Mouse (Mus musculus): ENCODE measurements around the gene Pbx2. TPM values are rescaled to one million over a fixed set of nuclear protein-coding genes. Genes with fewer than 3 reads are reported as not detected.
A peak's percentile ranks its signal among the peaks of the same experiment; 100 is the strongest.
"Not testable (repeated sequence)": the region's sequence is repeated elsewhere in the genome, so short reads cannot be mapped to it uniquely, and the experiment has no call there.

Gene Pbx2
- 10 to 100 TPM; 59.5 to 66.5 (median 62.6) TPM for total RNA-seq (2022)

GRCm38 (mm10) chr17:34591029-34591993, at the start of gene Pbx2:
TSS of gene Pbx2 (plus strand) at chr17:34591266.
- DNase-seq (ENCODE audit: low spot score in 2 of 2): no peak

- not testable (repeated sequence) for DNase-seq (ENCODE audit: low spot score in 2 of 2)
These were observed 47.5 kb upstream of the Pbx2 start for GRCm38 (mm10) chr17:34543567-34543966.

- DNase-seq (ENCODE audit: low spot score in 2 of 2): no peak
These were observed 44.3 kb upstream of the Pbx2 start for GRCm38 (mm10) chr17:34546797-34547196.

GRCm38 (mm10) chr17:34547601-34548000, 43.5 kb upstream of the Pbx2 start:
- no peak for DNase-seq (ENCODE audit: low spot score in 2 of 2)

- DNase-seq (ENCODE audit: low spot score in 2 of 2): no peak
These were observed 41.9 kb upstream of the Pbx2 start for GRCm38 (mm10) chr17:34549156-34549555.

- DNase-seq (ENCODE audit: low spot score in 2 of 2): no peak
These were observed 41.2 kb upstream of the Pbx2 start for GRCm38 (mm10) chr17:34549843-34550242.

GRCm38 (mm10) chr17:34555483-34555882, 35.6 kb upstream of the Pbx2 start:
- peak in 1 of 2 experiments; percentile 65 for DNase-seq (ENCODE audit: low spot score in 2 of 2)

GRCm38 (mm10) chr17:34556406-34556805, 34.7 kb upstream of the Pbx2 start:
- no peak for DNase-seq (ENCODE audit: low spot score in 2 of 2)

- DNase-seq (ENCODE audit: low spot score in 2 of 2): no peak
These were observed 33.7 kb upstream of the Pbx2 start for GRCm38 (mm10) chr17:34557411-34557810.

GRCm38 (mm10) chr17:34559116-34559515, 31.9 kb upstream of the Pbx2 start:
- no peak for DNase-seq (ENCODE audit: low spot score in 2 of 2)

GRCm38 (mm10) chr17:34559895-34560294, 31.2 kb upstream of the Pbx2 start:
- DNase-seq (ENCODE audit: low spot score in 2 of 2): no peak

- no peak for DNase-seq (ENCODE audit: low spot score in 2 of 2)
These were observed 30.6 kb upstream of the Pbx2 start for GRCm38 (mm10) chr17:34560438-34560837.

GRCm38 (mm10) chr17:34561200-34561599, 29.9 kb upstream of the Pbx2 start:
- DNase-seq (ENCODE audit: low spot score in 2 of 2): no peak

- no peak for DNase-seq (ENCODE audit: low spot score in 2 of 2)
These were observed 28.5 kb upstream of the Pbx2 start for GRCm38 (mm10) chr17:34562595-34562994.

- DNase-seq (ENCODE audit: low spot score in 2 of 2): no peak
These were observed 27.7 kb upstream of the Pbx2 start for GRCm38 (mm10) chr17:34563354-34563753.

GRCm38 (mm10) chr17:34564003-34564421, 27.1 kb upstream of the Pbx2 start, which contains the start of gene Notch4:
TSS of gene Notch4 (plus strand) at chr17:34564268.
- DNase-seq (ENCODE audit: low spot score in 2 of 2): no peak

- no peak for DNase-seq (ENCODE audit: low spot score in 2 of 2)
These were observed 26.3 kb upstream of the Pbx2 start for GRCm38 (mm10) chr17:34564796-34565195.

GRCm38 (mm10) chr17:34567311-34567710, 23.8 kb upstream of the Pbx2 start:
- no peak for DNase-seq (ENCODE audit: low spot score in 2 of 2)

- DNase-seq (ENCODE audit: low spot score in 2 of 2): no peak
These were observed 22.6 kb upstream of the Pbx2 start for GRCm38 (mm10) chr17:34568421-34568820.

- no peak for DNase-seq (ENCODE audit: low spot score in 2 of 2)
These were observed 21.1 kb upstream of the Pbx2 start for GRCm38 (mm10) chr17:34569919-34570318.

- DNase-seq (ENCODE audit: low spot score in 2 of 2): no peak
These were observed 19.2 kb upstream of the Pbx2 start for GRCm38 (mm10) chr17:34571875-34572274.

- DNase-seq (ENCODE audit: low spot score in 2 of 2): no peak
These were observed 18.7 kb upstream of the Pbx2 start for GRCm38 (mm10) chr17:34572361-34572760.

GRCm38 (mm10) chr17:34576577-34576976, 14.5 kb upstream of the Pbx2 start:
- no peak for DNase-seq (ENCODE audit: low spot score in 2 of 2)

Data from left cerebral cortex, adult 8-10 months (tissue).